Comparison of ENCODE assay signal across 8 mouse cellular contexts in genomic region chr10:4388384-4388745, GRCm38 (mm10). TPM values are rescaled to one million over a fixed set of nuclear protein-coding genes. Genes with fewer than 3 reads are reported as not detected.
DNase-seq lines count a peak whose midpoint lies in the region; ATAC-seq and TF ChIP-seq lines count a peak whose summit lies in the region.

No protein-coding gene starts in this region.

- no peak for ATAC-seq in forebrain, embryonic 13.5 days
- no peak for ATAC-seq in midbrain, embryonic 11.5 days (ENCODE audit: low FRiP score)

- peak; percentile 97 for DNase-seq in heart, adult 11 months
- no peak for DNase-seq in heart, postnatal 4 days
- peak; percentile 52 for DNase-seq in kidney, adult 9 months
- no peak for DNase-seq in midbrain, embryonic 11.5 days (ENCODE audit: low spot score, missing footprints)
- DNase-seq in urinary bladder, adult 2 months (ENCODE audit: low spot score), result no peak
- no peak for DNase-seq in left cerebral cortex, adult 18-20 months (ENCODE audit: low spot score in 2 of 2)

- TF ChIP-seq CTCF in ES-Bruce4 (IDR thresholded peaks at IDR 0.05; ENCODE audit: low read depth, low read length), result no peak

- H3K36me3 ChIP-seq in ES-Bruce4 (ENCODE audit: control insufficient read depth, insufficient read depth, low read length, poor library complexity, severe bottlenecking), result peaks cover 11% of the 10 kb centered on the region; the same call in 1 of the 2 replicates
- peaks cover 5% of the 10 kb centered on the region; the same call in 1 of the 2 replicates for H3K36me3 ChIP-seq in forebrain, embryonic 13.5 days (ENCODE audit: poor library complexity, severe bottlenecking)
- no peaks in the 10 kb centered on the region for H3K36me3 ChIP-seq in midbrain, embryonic 11.5 days (ENCODE audit: control insufficient read depth, insufficient read depth, low read length)

- H3K4me1 ChIP-seq in ES-Bruce4 (ENCODE audit: control insufficient read depth, insufficient read depth, low read length), result peaks cover 3% of the 10 kb centered on the region
- peaks cover 41% of the 10 kb centered on the region for H3K4me1 ChIP-seq in forebrain, embryonic 13.5 days
- H3K4me1 ChIP-seq in midbrain, embryonic 11.5 days (ENCODE audit: control insufficient read depth, insufficient read depth, low read length), result peaks cover 20% of the 10 kb centered on the region

- peak overlapping the region; percentile 74 for H3K4me3 ChIP-seq in ES-Bruce4 (ENCODE audit: low read depth, low read length)
- H3K4me3 ChIP-seq in forebrain, embryonic 13.5 days, result peak overlapping the region; percentile 97
- H3K4me3 ChIP-seq in midbrain, embryonic 11.5 days (ENCODE audit: low read depth, low read length), result peak overlapping the region; percentile 99

- H3K9ac ChIP-seq in ES-Bruce4 (ENCODE audit: low read depth, poor library complexity, severe bottlenecking), result peak overlapping the region; percentile 100
- peak overlapping the region; percentile 98 for H3K9ac ChIP-seq in forebrain, embryonic 13.5 days
- H3K9ac ChIP-seq in midbrain, embryonic 11.5 days (ENCODE audit: low read length), result peak overlapping the region; percentile 99

- 1% methylated on average over 19 of the region's 19 CpGs for WGBS in forebrain, embryonic 13.5 days
- WGBS in midbrain, embryonic 11.5 days, result under 1% methylated on average over 19 of the region's 19 CpGs

- H3K27ac ChIP-seq in ES-Bruce4 (ENCODE audit: insufficient read depth, low read length), result 0 out of 2 replicates have a peak overlapping the region, but pooled peaks have one; percentile 2
- H3K27ac ChIP-seq in forebrain, embryonic 13.5 days, result peak overlapping the region; percentile 100
- peak overlapping the region; percentile 99 for H3K27ac ChIP-seq in midbrain, embryonic 11.5 days (ENCODE audit: low read depth, low read length)

- TF ChIP-seq POLR2A in ES-Bruce4 (IDR thresholded peaks at IDR 0.05; ENCODE audit: insufficient read depth, low read length), result no peak

- H3K9me3 ChIP-seq in ES-Bruce4 (replicated peaks; ENCODE audit: control insufficient read depth, insufficient read depth, low read length, poor library complexity, severe bottlenecking), result no peaks in the 10 kb centered on the region
- H3K9me3 ChIP-seq in forebrain, embryonic 13.5 days (replicated peaks), result no peaks in the 10 kb centered on the region
- no peaks in the 10 kb centered on the region for H3K9me3 ChIP-seq in midbrain, embryonic 11.5 days (ENCODE audit: control insufficient read depth, low read length)

- peak overlapping the region; percentile 92 for H3K4me2 ChIP-seq in forebrain, embryonic 13.5 days
- H3K4me2 ChIP-seq in midbrain, embryonic 11.5 days, result peak overlapping the region; percentile 94

- no peaks in the 10 kb centered on the region for H3K27me3 ChIP-seq in ES-Bruce4 (ENCODE audit: control insufficient read depth, insufficient read depth, low read length, poor library complexity, severe bottlenecking)
- no peaks in the 10 kb centered on the region for H3K27me3 ChIP-seq in forebrain, embryonic 13.5 days
- no peaks in the 10 kb centered on the region for H3K27me3 ChIP-seq in midbrain, embryonic 11.5 days (ENCODE audit: control insufficient read depth, insufficient read depth, low read length)

- TF ChIP-seq EP300 in ES-Bruce4 (IDR thresholded peaks at IDR 0.05; ENCODE audit: insufficient read depth, low read depth, low read length), result no peak

RNA-seq across cellular contexts. Expression of gene Zbtb2, which starts 0.5 kb away (rescaled TPM):
- total RNA-seq in heart, postnatal 4 days (2021), result 10 to 100 TPM; 10.6 to 10.9 TPM
- 11.0 and 13.1 TPM in 2 replicates for polyA plus RNA-seq in ES-Bruce4 (2011; ENCODE audit: insufficient read depth, insufficient read length, low read depth, missing spikeins)
- 17.6 and 19.0 TPM in 2 replicates for polyA plus RNA-seq in forebrain, embryonic 13.5 days (2015; fragmentation: Nextera tagmentation; extraction: Ambion mirVana)
- 24.0 and 25.6 TPM in 2 replicates for polyA plus RNA-seq in midbrain, embryonic 11.5 days (2014; fragmentation: Nextera tagmentation; extraction: Ambion mirVana)
- 8.4 and 9.6 TPM in 2 replicates for polyA plus RNA-seq in urinary bladder, adult 2 months (2012; rRNA removed)
- total RNA-seq in left cerebral cortex, adult 18-20 months (2021), result 10 to 100 TPM; 11.5 to 12.6 TPM

RNA-seq across cellular contexts. Expression of gene Rmnd1, which starts 43.8 kb away (rescaled TPM):
- total RNA-seq in heart, postnatal 4 days (2021), result 10 to 100 TPM; 50.5 to 52.2 TPM
- polyA plus RNA-seq in ES-Bruce4 (2011; ENCODE audit: insufficient read depth, insufficient read length, low read depth, missing spikeins), result 72.8 and 77.1 TPM in 2 replicates
- 49.8 and 51.4 TPM in 2 replicates for polyA plus RNA-seq in forebrain, embryonic 13.5 days (2015; fragmentation: Nextera tagmentation; extraction: Ambion mirVana)
- polyA plus RNA-seq in midbrain, embryonic 11.5 days (2014; fragmentation: Nextera tagmentation; extraction: Ambion mirVana), result 46.7 and 50.7 TPM in 2 replicates
- polyA plus RNA-seq in urinary bladder, adult 2 months (2012; rRNA removed), result 43.3 and 49.1 TPM in 2 replicates
- 10 to 100 TPM; 32.9 to 42.8 TPM for total RNA-seq in left cerebral cortex, adult 18-20 months (2021)

RNA-seq across cellular contexts. Expression of gene Armt1, which starts 43.9 kb away (rescaled TPM):
- 10 to 100 TPM; 11.1 to 11.8 TPM for total RNA-seq in heart, postnatal 4 days (2021)
- polyA plus RNA-seq in ES-Bruce4 (2011; ENCODE audit: insufficient read depth, insufficient read length, low read depth, missing spikeins), result 80.4 and 84.0 TPM in 2 replicates
- 19.1 and 19.2 TPM in 2 replicates for polyA plus RNA-seq in forebrain, embryonic 13.5 days (2015; fragmentation: Nextera tagmentation; extraction: Ambion mirVana)
- 27.7 and 30.5 TPM in 2 replicates for polyA plus RNA-seq in midbrain, embryonic 11.5 days (2014; fragmentation: Nextera tagmentation; extraction: Ambion mirVana)
- 13.0 and 14.6 TPM in 2 replicates for polyA plus RNA-seq in urinary bladder, adult 2 months (2012; rRNA removed)
- 10 to 100 TPM; 22.5 to 23.8 TPM for total RNA-seq in left cerebral cortex, adult 18-20 months (2021)

Comparison
In these comparisons a context has a peak if more than half of its experiments do, and no peak if none do; other contexts are left out.
1. DNase-seq: peak in heart, adult 11 months (single experiment) and kidney, adult 9 months (single experiment); none in heart, postnatal 4 days (single experiment), midbrain, embryonic 11.5 days (single experiment), urinary bladder, adult 2 months (single experiment) and left cerebral cortex, adult 18-20 months (0 of 2).
2. H3K27ac ChIP-seq: peak in every context shown above with its lines; median percentile 100 in forebrain, embryonic 13.5 days; 99 in midbrain, embryonic 11.5 days; 2 in ES-Bruce4.
3. Peak in every context shown above with its lines, with median percentiles within 50 percentile points of each other: H3K4me3 ChIP-seq and H3K9ac ChIP-seq.